Mouse (Mus musculus): ENCODE results near the gene Dmxl2. TPM values are rescaled to one million over a fixed set of nuclear protein-coding genes. Genes with fewer than 3 reads are reported as not detected.

The Dmxl2 gene
- polyA plus RNA-seq, 1 experiment from 2014 or later: 6.5 TPM

DNA sequence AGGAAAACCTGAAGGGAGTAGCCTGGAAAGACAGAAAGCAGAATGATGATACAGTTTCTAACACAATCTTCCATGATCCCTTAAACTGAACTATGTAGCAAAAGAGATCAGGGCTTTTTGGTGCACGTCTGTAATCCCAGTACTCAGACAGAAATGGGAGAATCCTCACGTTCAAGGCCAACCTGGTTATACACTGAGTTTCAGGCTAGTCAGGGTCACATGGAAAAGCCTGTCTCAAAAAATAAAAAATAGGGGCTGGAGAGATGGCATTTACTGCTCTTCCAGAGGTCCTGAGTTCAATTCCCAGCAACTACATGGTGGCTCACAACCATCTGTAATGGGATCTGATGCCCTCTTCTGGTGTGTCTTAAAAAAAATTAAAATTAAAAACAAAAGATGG lies 11.0 kb downstream of the Dmxl2 start:
- Histone ChIP-seq H3K27ac (replicated peaks; ENCODE audit: low read depth, low read length) (no peak overlapping the region), H3K27me3 (ENCODE audit: control insufficient read depth, insufficient read depth, low read length) (no peaks in the 10 kb centered on the region), H3K4me3 (ENCODE audit: low read depth, low read length) (no peak overlapping the region), H3K9ac (ENCODE audit: low read length) (no peak overlapping the region), H3K36me3 (ENCODE audit: control insufficient read depth, insufficient read depth, low read length) (no peaks in the 10 kb centered on the region), H3K9me3 (ENCODE audit: control insufficient read depth, low read length) (no peaks in the 10 kb centered on the region), H3K4me1 (ENCODE audit: control insufficient read depth, insufficient read depth, low read length) (no peaks in the 10 kb centered on the region), H3K4me2 (ENCODE audit: low read depth, severe bottlenecking) (no peak overlapping the region)
- ATAC-seq (ENCODE audit: insufficient number of reproducible peaks, low FRiP score, low TSS enrichment, low read depth) (no peak), DNase-seq (ENCODE audit: low spot score) (no peak)
- WGBS: 86% methylated on average over 2 of the region's 2 CpGs

DNA sequence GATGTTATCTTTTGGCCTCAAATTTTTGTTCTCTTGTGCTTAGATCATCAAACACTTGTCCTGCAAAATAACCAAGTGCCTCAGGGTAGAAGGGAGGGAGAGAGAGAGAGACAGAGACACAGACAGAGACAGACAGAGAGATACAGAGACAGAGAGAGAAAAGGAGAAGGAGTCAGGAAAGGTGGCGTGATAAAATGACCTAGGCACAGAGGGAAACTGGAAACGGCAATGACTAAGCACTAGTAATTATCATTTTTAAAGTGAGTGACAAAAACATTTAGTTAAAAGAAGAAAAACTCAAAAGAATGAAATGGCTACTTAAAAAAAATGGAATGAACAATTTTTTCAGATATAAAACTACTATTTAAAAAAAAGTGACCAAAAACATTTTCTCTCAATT lies 11.8 kb downstream of the Dmxl2 start:
- 75% methylated on average over 2 of the region's 2 CpGs for WGBS
- no peaks in the 10 kb centered on the region for H3K36me3 ChIP-seq (ENCODE audit: control insufficient read depth, insufficient read depth, low read length)
- no peaks in the 10 kb centered on the region for H3K27me3 ChIP-seq (ENCODE audit: control insufficient read depth, insufficient read depth, low read length)
- no peak overlapping the region for H3K9ac ChIP-seq (ENCODE audit: low read length)
- H3K4me1 ChIP-seq (ENCODE audit: control insufficient read depth, insufficient read depth, low read length): no peaks in the 10 kb centered on the region
- no peak overlapping the region for H3K4me2 ChIP-seq (ENCODE audit: low read depth, severe bottlenecking)
- ATAC-seq (ENCODE audit: insufficient number of reproducible peaks, low FRiP score, low TSS enrichment, low read depth) (no peak), DNase-seq (ENCODE audit: low spot score) (no peak)
- no peak overlapping the region for H3K4me3 ChIP-seq (ENCODE audit: low read depth, low read length)
- no peak overlapping the region for H3K27ac ChIP-seq (replicated peaks; ENCODE audit: low read depth, low read length)
- H3K9me3 ChIP-seq (ENCODE audit: control insufficient read depth, low read length): no peaks in the 10 kb centered on the region

GRCm38 (mm10) chr9:54484927-54485326 lies 16.5 kb downstream of the Dmxl2 start:
- 92% methylated on average over 2 of the region's 2 CpGs for WGBS

GRCm38 (mm10) chr9:54483215-54483614 lies 18.2 kb downstream of the Dmxl2 start:
- no peaks in the 10 kb centered on the region for H3K9me3 ChIP-seq (ENCODE audit: control insufficient read depth, low read length)
- H3K27ac ChIP-seq (replicated peaks; ENCODE audit: low read depth, low read length): no peak overlapping the region
- no peak overlapping the region for H3K9ac ChIP-seq (ENCODE audit: low read length)
- 77% methylated on average over 4 of the region's 4 CpGs for WGBS
- no peaks in the 10 kb centered on the region for H3K36me3 ChIP-seq (ENCODE audit: control insufficient read depth, insufficient read depth, low read length)
- DNase-seq (ENCODE audit: low spot score) (no peak), ATAC-seq (ENCODE audit: insufficient number of reproducible peaks, low FRiP score, low TSS enrichment, low read depth) (no peak)
- no peaks in the 10 kb centered on the region for H3K4me1 ChIP-seq (ENCODE audit: control insufficient read depth, insufficient read depth, low read length)
- H3K27me3 ChIP-seq (ENCODE audit: control insufficient read depth, insufficient read depth, low read length): no peaks in the 10 kb centered on the region
- H3K4me2 ChIP-seq (ENCODE audit: low read depth, severe bottlenecking): no peak overlapping the region
- H3K4me3 ChIP-seq (ENCODE audit: low read depth, low read length): no peak overlapping the region

More at GRCm38 (mm10) chr9:54484927-54485326, 16.5 kb downstream of the Dmxl2 start:
- DNase-seq (ENCODE audit: low spot score): no peak
- Histone ChIP-seq H3K4me1 (ENCODE audit: control insufficient read depth, insufficient read depth, low read length) (no peaks in the 10 kb centered on the region), H3K27ac (replicated peaks; ENCODE audit: low read depth, low read length) (no peak overlapping the region), H3K36me3 (ENCODE audit: control insufficient read depth, insufficient read depth, low read length) (no peaks in the 10 kb centered on the region), H3K4me2 (ENCODE audit: low read depth, severe bottlenecking) (no peak overlapping the region), H3K27me3 (ENCODE audit: control insufficient read depth, insufficient read depth, low read length) (no peaks in the 10 kb centered on the region), H3K4me3 (ENCODE audit: low read depth, low read length) (no peak overlapping the region), H3K9me3 (ENCODE audit: control insufficient read depth, low read length) (no peaks in the 10 kb centered on the region), H3K9ac (ENCODE audit: low read length) (no peak overlapping the region)
- no peak for ATAC-seq (ENCODE audit: insufficient number of reproducible peaks, low FRiP score, low TSS enrichment, low read depth)

DNA sequence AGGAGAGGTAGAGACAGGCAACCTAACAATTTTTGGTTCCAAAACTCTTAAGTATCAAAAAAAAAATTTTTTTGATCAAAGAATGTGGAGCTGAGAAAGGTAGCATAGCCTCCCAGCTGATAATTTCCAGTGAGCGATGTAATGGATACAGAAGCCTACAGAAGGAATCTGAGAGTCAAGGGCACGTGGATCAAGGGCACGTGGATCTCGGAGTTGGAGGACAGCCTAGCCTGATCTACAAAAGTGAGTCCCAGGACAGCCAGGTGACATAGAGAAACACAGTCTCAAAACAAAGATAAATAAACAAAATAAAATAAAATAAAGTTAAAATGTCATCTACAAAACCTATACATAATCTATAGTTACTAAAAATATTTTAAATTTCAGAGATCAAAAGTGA lies 18.7 kb downstream of the Dmxl2 start:
- Histone ChIP-seq H3K27me3 (ENCODE audit: control insufficient read depth, insufficient read depth, low read length) (no peaks in the 10 kb centered on the region), H3K4me3 (ENCODE audit: low read depth, low read length) (no peak overlapping the region), H3K9ac (ENCODE audit: low read length) (no peak overlapping the region), H3K9me3 (ENCODE audit: control insufficient read depth, low read length) (no peaks in the 10 kb centered on the region), H3K27ac (replicated peaks; ENCODE audit: low read depth, low read length) (no peak overlapping the region), H3K4me1 (ENCODE audit: control insufficient read depth, insufficient read depth, low read length) (no peaks in the 10 kb centered on the region), H3K4me2 (ENCODE audit: low read depth, severe bottlenecking) (no peak overlapping the region), H3K36me3 (ENCODE audit: control insufficient read depth, insufficient read depth, low read length) (no peaks in the 10 kb centered on the region)
- WGBS: 82% methylated on average over 4 of the region's 4 CpGs
- no peak for ATAC-seq (ENCODE audit: insufficient number of reproducible peaks, low FRiP score, low TSS enrichment, low read depth)
- no peak for DNase-seq (ENCODE audit: low spot score)

GRCm38 (mm10) chr9:54479054-54479453 lies 22.4 kb downstream of the Dmxl2 start:
- H3K27ac ChIP-seq (replicated peaks; ENCODE audit: low read depth, low read length): no peak overlapping the region
- no peak overlapping the region for H3K4me3 ChIP-seq (ENCODE audit: low read depth, low read length)
- WGBS: 93% methylated on average over 1 of the region's 1 CpGs
- no peaks in the 10 kb centered on the region for H3K27me3 ChIP-seq (ENCODE audit: control insufficient read depth, insufficient read depth, low read length)
- ATAC-seq (ENCODE audit: insufficient number of reproducible peaks, low FRiP score, low TSS enrichment, low read depth) (no peak), DNase-seq (ENCODE audit: low spot score) (no peak)
- no peaks in the 10 kb centered on the region for H3K4me1 ChIP-seq (ENCODE audit: control insufficient read depth, insufficient read depth, low read length)
- no peak overlapping the region for H3K4me2 ChIP-seq (ENCODE audit: low read depth, severe bottlenecking)
- no peaks in the 10 kb centered on the region for H3K36me3 ChIP-seq (ENCODE audit: control insufficient read depth, insufficient read depth, low read length)
- H3K9ac ChIP-seq (ENCODE audit: low read length): no peak overlapping the region
- H3K9me3 ChIP-seq (ENCODE audit: control insufficient read depth, low read length): no peaks in the 10 kb centered on the region

DNA sequence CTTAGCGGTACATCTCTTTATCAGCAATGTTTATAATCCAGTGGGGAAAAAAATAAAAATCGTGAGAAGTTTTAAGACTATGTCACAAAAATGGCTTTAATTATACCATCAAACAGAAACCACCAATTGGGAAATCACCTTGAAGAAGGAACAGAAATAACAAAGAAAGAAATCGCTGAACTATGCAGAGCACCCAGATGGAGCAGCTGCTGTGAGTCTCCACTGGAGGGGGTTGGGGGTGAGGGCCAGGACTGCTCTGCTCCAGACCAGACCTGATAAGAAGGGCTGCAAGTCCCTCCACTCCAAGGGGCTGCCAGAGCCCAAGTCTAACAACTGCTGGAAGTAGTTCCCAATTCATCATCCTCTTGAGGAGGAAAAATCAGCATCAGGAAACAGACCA lies 23.3 kb downstream of the Dmxl2 start:
- Histone ChIP-seq H3K27ac (replicated peaks; ENCODE audit: low read depth, low read length) (no peak overlapping the region), H3K36me3 (ENCODE audit: control insufficient read depth, insufficient read depth, low read length) (no peaks in the 10 kb centered on the region), H3K4me3 (ENCODE audit: low read depth, low read length) (no peak overlapping the region), H3K27me3 (ENCODE audit: control insufficient read depth, insufficient read depth, low read length) (no peaks in the 10 kb centered on the region), H3K9ac (ENCODE audit: low read length) (no peak overlapping the region), H3K9me3 (ENCODE audit: control insufficient read depth, low read length) (no peaks in the 10 kb centered on the region), H3K4me2 (ENCODE audit: low read depth, severe bottlenecking) (no peak overlapping the region), H3K4me1 (ENCODE audit: control insufficient read depth, insufficient read depth, low read length) (no peaks in the 10 kb centered on the region)
- no peak for ATAC-seq (ENCODE audit: insufficient number of reproducible peaks, low FRiP score, low TSS enrichment, low read depth)
- WGBS: 67% methylated on average over 3 of the region's 3 CpGs
- DNase-seq (ENCODE audit: low spot score): no peak

GRCm38 (mm10) chr9:54474546-54474945 lies 26.9 kb downstream of the Dmxl2 start:
- no peaks in the 10 kb centered on the region for H3K4me1 ChIP-seq (ENCODE audit: control insufficient read depth, insufficient read depth, low read length)
- 89% methylated on average over 5 of the region's 5 CpGs for WGBS
- H3K4me2 ChIP-seq (ENCODE audit: low read depth, severe bottlenecking): no peak overlapping the region
- no peaks in the 10 kb centered on the region for H3K27me3 ChIP-seq (ENCODE audit: control insufficient read depth, insufficient read depth, low read length)
- no peaks in the 10 kb centered on the region for H3K36me3 ChIP-seq (ENCODE audit: control insufficient read depth, insufficient read depth, low read length)
- DNase-seq (ENCODE audit: low spot score) (no peak), ATAC-seq (ENCODE audit: insufficient number of reproducible peaks, low FRiP score, low TSS enrichment, low read depth) (no peak)
- no peak overlapping the region for H3K9ac ChIP-seq (ENCODE audit: low read length)
- no peak overlapping the region for H3K4me3 ChIP-seq (ENCODE audit: low read depth, low read length)
- no peaks in the 10 kb centered on the region for H3K9me3 ChIP-seq (ENCODE audit: control insufficient read depth, low read length)
- H3K27ac ChIP-seq (replicated peaks; ENCODE audit: low read depth, low read length): no peak overlapping the region

- no peak overlapping the region for H3K4me2 ChIP-seq (ENCODE audit: low read depth, severe bottlenecking)
- H3K27ac ChIP-seq (replicated peaks; ENCODE audit: low read depth, low read length): no peak overlapping the region
- 77% methylated on average over 4 of the region's 4 CpGs for WGBS
- no peaks in the 10 kb centered on the region for H3K36me3 ChIP-seq (ENCODE audit: control insufficient read depth, insufficient read depth, low read length)
- no peak for ATAC-seq (ENCODE audit: insufficient number of reproducible peaks, low FRiP score, low TSS enrichment, low read depth)
- H3K9ac ChIP-seq (ENCODE audit: low read length): no peak overlapping the region
- no peak for DNase-seq (ENCODE audit: low spot score)
- no peak overlapping the region for H3K4me3 ChIP-seq (ENCODE audit: low read depth, low read length)
- no peaks in the 10 kb centered on the region for H3K4me1 ChIP-seq (ENCODE audit: control insufficient read depth, insufficient read depth, low read length)
- no peaks in the 10 kb centered on the region for H3K27me3 ChIP-seq (ENCODE audit: control insufficient read depth, insufficient read depth, low read length)
- no peaks in the 10 kb centered on the region for H3K9me3 ChIP-seq (ENCODE audit: control insufficient read depth, low read length)
These were observed 27.4 kb downstream of the Dmxl2 start for GRCm38 (mm10) chr9:54474031-54474430.

Data from limb, embryonic 11.5 days (tissue).